Comparison of ENCODE assay signal across 22 mouse cellular contexts in the genomic region with DNA sequence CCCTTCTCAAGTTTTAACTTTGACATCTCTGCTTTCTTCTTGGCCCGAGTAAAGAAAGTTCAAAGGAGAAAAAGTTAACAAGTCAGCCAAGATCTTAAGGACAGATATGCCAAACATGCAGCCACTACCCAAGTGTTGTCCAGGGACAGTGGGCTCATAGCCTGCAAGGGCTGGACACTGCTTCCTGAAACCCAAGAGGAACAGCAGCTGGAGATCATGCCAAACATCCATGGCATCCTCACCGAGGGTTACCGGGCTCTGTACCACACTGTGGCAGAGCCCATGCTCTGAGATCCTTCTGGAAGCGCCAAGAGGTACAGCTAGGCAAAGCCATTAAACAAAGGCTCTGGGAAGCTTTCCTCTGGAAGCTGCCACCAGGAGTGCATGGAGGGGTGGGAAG. TPM values are rescaled to one million over a fixed set of nuclear protein-coding genes. Genes with fewer than 3 reads are reported as not detected.
DNase-seq lines count a peak whose midpoint lies in the region; ATAC-seq and TF ChIP-seq lines count a peak whose summit lies in the region.
"Had no signal": no experiment of that assay in that cellular context is flagged by ENCODE, and none has a peak within 500 bp of the region (broad histone marks: within the 10 kb centered on the region; RNA-seq: fewer than 3 reads in every experiment).

No protein-coding gene starts in this region.

- intact Hi-C loops in gastrocnemius, adult 2 months (cut with DNase I) = loop anchor here (5.0 to 10.0 kb wide), 2 partner anchors 93 to 160 kb away; no protein-coding TSS in a partner anchor

- no peaks in the 10 kb centered on the region for H3K27me3 ChIP-seq in myocyte (ENCODE audit: control insufficient read depth, insufficient read depth, insufficient read length)
- H3K27me3 ChIP-seq in hindbrain, embryonic 14.5 days (ENCODE audit: control insufficient read depth, insufficient read depth, low read length) = no peaks in the 10 kb centered on the region
- H3K27me3 ChIP-seq: forebrain, embryonic 13.5 days; heart, embryonic 13.5 days; hindbrain, embryonic 15.5 days had no signal

- peaks cover 6% of the 10 kb centered on the region for H3K36me3 ChIP-seq in myocyte (ENCODE audit: control insufficient read depth, insufficient read depth)
- H3K36me3 ChIP-seq in hindbrain, embryonic 14.5 days (replicated peaks; ENCODE audit: control insufficient read depth, insufficient read depth) = 0 out of 2 replicates have a peak, but pooled peaks cover 2% of the 10 kb centered on the region
- H3K36me3 ChIP-seq: hindbrain, embryonic 15.5 days had no signal

- no peaks in the 10 kb centered on the region for H3K79me2 ChIP-seq in myocyte (ENCODE audit: control insufficient read depth, insufficient read depth)

- H3K27ac ChIP-seq in gastrocnemius, adult 2 months = peak overlapping the region; percentile 76
- no peak overlapping the region for H3K27ac ChIP-seq in hindbrain, embryonic 14.5 days
- H3K27ac ChIP-seq: forebrain, embryonic 10.5 days; forebrain, embryonic 13.5 days; heart, adult 2 months; heart, embryonic 10.5 days; heart, embryonic 13.5 days; hindbrain, embryonic 15.5 days had no signal

- H3K4me1 ChIP-seq in hindbrain, embryonic 14.5 days (replicated peaks; ENCODE audit: control insufficient read depth, insufficient read depth, low read length) = peaks cover 8% of the 10 kb centered on the region

- no peak for ATAC-seq in hindbrain, embryonic 14.5 days (ENCODE audit: low FRiP score)
- ATAC-seq in megakaryocyte-erythroid progenitor cell, adult 5-6 weeks (replicated peaks; ENCODE audit: low FRiP score, low TSS enrichment, poor library complexity, severe bottlenecking) = no peak
- ATAC-seq: CD4-positive, CD25-positive, alpha-beta regulatory T cell, adult 4 months; forebrain, embryonic 13.5 days; forebrain, embryonic 16.5 days had no signal

- H3ac ChIP-seq in myocyte (ENCODE audit: control insufficient read depth, insufficient read length) = no peak overlapping the region

- TF ChIP-seq CTCF in gastrocnemius, adult 2 months (IDR thresholded peaks at IDR 0.05) = no peak

- H3K9me3 ChIP-seq in hindbrain, embryonic 14.5 days (ENCODE audit: control insufficient read depth, low read length) = no peaks in the 10 kb centered on the region
- H3K9me3 ChIP-seq: forebrain, embryonic 10.5 days; forebrain, embryonic 13.5 days; heart, embryonic 10.5 days; heart, embryonic 13.5 days; hindbrain, embryonic 15.5 days had no signal

- peak; percentile 76 for DNase-seq in gastrocnemius, adult 2 months
- peak; percentile 45 for DNase-seq in gastrocnemius, postnatal 10 days
- no peak for DNase-seq in hindbrain, embryonic 14.5 days (ENCODE audit: low spot score)
- DNase-seq in cerebellum, adult 9-11 months = no peak
- DNase-seq: adrenal gland, adult 2 months; adrenal gland, postnatal 14 days; cerebellum, adult 11 months; cerebellum, adult 2 months; cerebellum, postnatal 10 days; cerebellum, postnatal 36 days; heart, adult 2 months; heart, postnatal 14 days; heart, postnatal 4 days had no signal

- no peak overlapping the region for H3K4me2 ChIP-seq in myocyte (ENCODE audit: low read depth)
- no peak overlapping the region for H3K4me2 ChIP-seq in hindbrain, embryonic 14.5 days (replicated peaks)
- H3K4me2 ChIP-seq: forebrain, embryonic 13.5 days; heart, embryonic 13.5 days; hindbrain, embryonic 15.5 days had no signal

- TF ChIP-seq POLR2A in myocyte (IDR thresholded peaks at IDR 0.05; ENCODE audit: insufficient read length, low read depth) = no peak

- no peak overlapping the region for H3K9ac ChIP-seq in hindbrain, embryonic 14.5 days
- H3K9ac ChIP-seq: forebrain, embryonic 13.5 days; heart, embryonic 13.5 days; hindbrain, embryonic 15.5 days had no signal

- H3K4me3 ChIP-seq in gastrocnemius, adult 2 months = no peak overlapping the region
- no peak overlapping the region for H3K4me3 ChIP-seq in myocyte
- no peak overlapping the region for H3K4me3 ChIP-seq in hindbrain, embryonic 14.5 days (replicated peaks; ENCODE audit: low read length)
- H3K4me3 ChIP-seq: forebrain, embryonic 10.5 days; forebrain, embryonic 13.5 days; heart, adult 2 months; heart, embryonic 10.5 days; heart, embryonic 13.5 days; hindbrain, embryonic 15.5 days had no signal

- 91% methylated on average over 4 of the region's 4 CpGs for WGBS in hindbrain, embryonic 14.5 days

TF ChIP-seq in myocyte, 11 proteins besides CTCF, POLR2A, EP300 and RAD21:
- TF ChIP-seq CEBPB (IDR thresholded peaks at IDR 0.05; ENCODE audit: insufficient read depth, poor library complexity, severe bottlenecking) (no peak), MYOD1 (IDR thresholded peaks at IDR 0.05; ENCODE audit: control insufficient read depth in 1 of 3, insufficient read length in 2 of 3, low read depth in 2 of 3) (peak in 2 of 3 experiments; percentile 69 to 89), REST (IDR thresholded peaks at IDR 0.05; ENCODE audit: insufficient read depth, insufficient read length) (no peak), USF1 (IDR thresholded peaks at IDR 0.05; ENCODE audit: low read depth) (no peak), SRF (IDR thresholded peaks at IDR 0.05; ENCODE audit: control insufficient read depth, insufficient read length, low read depth) (no peak), TCF12 (IDR thresholded peaks at IDR 0.05; ENCODE audit: insufficient read depth, poor library complexity, severe bottlenecking) (peak; percentile 42), E2F4 (IDR thresholded peaks at IDR 0.05; ENCODE audit: insufficient read depth) (no peak), TCF3 (IDR thresholded peaks at IDR 0.05; ENCODE audit: insufficient read length, low read depth) (peak; percentile 28), MYOG (IDR thresholded peaks at IDR 0.05; ENCODE audit: control insufficient read depth in 1 of 3, insufficient read depth in 1 of 3, insufficient read length in 2 of 3, low read depth in 2 of 3) (peak; percentile 40 to 93 (median 42)), POLR2AphosphoS2 (IDR thresholded peaks at IDR 0.05; ENCODE audit: insufficient read length, low read depth) (no peak), MAX (IDR thresholded peaks at IDR 0.05; ENCODE audit: low read depth) (no peak)
TF ChIP-seq in myocyte: peak in this region for 4.

RNA-seq across cellular contexts. Expression of a gene that starts 13.9 kb away (rescaled TPM):
- total RNA-seq in gastrocnemius, adult 2 months (2021) = 10 to 100 TPM; 39.4 to 58.7 TPM
- total RNA-seq in gastrocnemius, postnatal 10 days (2021) = 10 to 100 TPM; 69.3 to 74.4 TPM
- 79.3 TPM for polyA plus RNA-seq in myocyte (2012; fragmentation: generic; extraction: Trizol)
- 3.9 and 5.7 TPM in 2 replicates for polyA plus RNA-seq in hindbrain, embryonic 14.5 days (2014; fragmentation: Nextera tagmentation; extraction: Ambion mirVana)
- 1.1 and 3.0 TPM in 2 replicates for total RNA-seq in megakaryocyte-erythroid progenitor cell, adult 5-6 weeks (2014; fragmentation: Nextera tagmentation)
- total RNA-seq in megakaryocyte-erythroid progenitor cell, adult 5-6 weeks (2017) = 1.1 and 2.1 TPM in 2 replicates

Comparison
In these comparisons a context has a peak if more than half of its experiments do, and no peak if none do; other contexts are left out.
1. DNase-seq: peak in gastrocnemius, adult 2 months (single experiment) and gastrocnemius, postnatal 10 days (single experiment); none in hindbrain, embryonic 14.5 days (single experiment) and cerebellum, adult 9-11 months (single experiment).
2. RNA of a gene that starts 13.9 kb away (total RNA-seq): 69.3 to 74.4 TPM in gastrocnemius, postnatal 10 days and 39.4 to 58.7 TPM in gastrocnemius, adult 2 months; 1.1 to 3.0 TPM in megakaryocyte-erythroid progenitor cell, adult 5-6 weeks; every median in the first group is over 10 times any median in the second.